In the genomic region with DNA sequence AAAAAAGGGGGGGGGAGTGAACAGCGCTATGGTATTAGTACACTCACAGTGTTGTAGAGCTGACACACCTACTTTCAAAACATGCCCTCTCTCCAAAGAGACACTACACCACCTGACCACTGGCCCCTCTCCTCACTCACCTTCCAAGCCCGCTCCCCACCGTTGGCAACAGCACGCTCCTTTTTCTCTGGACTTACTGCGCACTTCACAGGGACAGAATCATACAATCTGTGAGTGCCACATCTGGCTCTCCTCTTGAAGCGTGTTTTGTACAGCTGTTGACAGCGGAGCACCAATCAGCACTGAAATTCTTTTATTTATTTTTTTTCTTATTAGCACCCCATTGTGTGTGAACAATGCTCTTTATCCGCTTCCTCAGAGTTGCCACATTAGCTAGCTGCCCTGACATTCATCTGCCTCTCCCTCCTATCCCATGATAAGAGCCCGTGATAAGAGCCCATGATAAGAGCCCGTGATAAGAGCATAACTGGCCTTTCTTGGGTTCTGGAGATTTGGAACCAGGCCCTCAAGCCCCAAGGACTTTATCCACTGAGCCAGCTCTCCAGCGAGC, we compare ENCODE assay signal across 10 mouse cellular contexts. TPM values are rescaled to one million over a fixed set of nuclear protein-coding genes. Genes with fewer than 3 reads are reported as not detected.
DNase-seq lines count a peak whose midpoint lies in the region; ATAC-seq and TF ChIP-seq lines count a peak whose summit lies in the region.
"Had no signal": no experiment of that assay in that cellular context is flagged by ENCODE, and none has a peak within 500 bp of the region (broad histone marks: within the 10 kb centered on the region; RNA-seq: fewer than 3 reads in every experiment).

No protein-coding gene starts in this region.

- H3K4me3 ChIP-seq in megakaryocyte, embryonic 14.5 days (replicated peaks): peak overlapping the region; percentile 81
- H3K4me3 ChIP-seq in liver, embryonic 14.5 days (ENCODE audit: insufficient read depth in 1 of 2, low read depth in 2 of 2, low read length in 2 of 2): no peak overlapping the region; a peak in 1 of 4 replicates
- peak overlapping the region; percentile 12; the same call in 1 of the 2 replicates for H3K4me3 ChIP-seq in stomach, embryonic 15.5 days (replicated peaks)

- no peaks in the 10 kb centered on the region for H3K9me3 ChIP-seq in megakaryocyte, embryonic 14.5 days
- no peaks in the 10 kb centered on the region for H3K9me3 ChIP-seq in liver, embryonic 14.5 days (ENCODE audit: control insufficient read depth, low read length)
- no peaks in the 10 kb centered on the region for H3K9me3 ChIP-seq in stomach, embryonic 15.5 days

- H3K9ac ChIP-seq in liver, embryonic 14.5 days (replicated peaks): no peak overlapping the region
- H3K9ac ChIP-seq in stomach, embryonic 15.5 days: no peak overlapping the region

- peak overlapping the region; percentile 98 for H3K4me2 ChIP-seq in liver, embryonic 14.5 days (ENCODE audit: low read depth)
- H3K4me2 ChIP-seq in stomach, embryonic 15.5 days: peak overlapping the region; percentile 69

- WGBS in liver, embryonic 14.5 days (ENCODE audit: insufficient replicate concordance): 49% methylated on average over 11 of the region's 11 CpGs
- WGBS in stomach, embryonic 15.5 days: 46% methylated on average over 11 of the region's 11 CpGs

- peaks cover 13% of the 10 kb centered on the region for H3K27me3 ChIP-seq in megakaryocyte, embryonic 14.5 days (replicated peaks)
- H3K27me3 ChIP-seq in liver, embryonic 14.5 days (ENCODE audit: control insufficient read depth, insufficient read depth, low read length): no peaks in the 10 kb centered on the region
- H3K27me3 ChIP-seq in stomach, embryonic 15.5 days (replicated peaks): no peaks in the 10 kb centered on the region

- H3K4me1 ChIP-seq in megakaryocyte, embryonic 14.5 days: peaks cover 49% of the 10 kb centered on the region
- H3K4me1 ChIP-seq in liver, embryonic 14.5 days (replicated peaks; ENCODE audit: control insufficient read depth in 2 of 2, insufficient read depth in 2 of 2, low read length in 1 of 2): peaks cover 27 to 28% of the 10 kb centered on the region in 2 experiments
- H3K4me1 ChIP-seq in stomach, embryonic 15.5 days: peaks cover 23% of the 10 kb centered on the region

- no peak for TF ChIP-seq EP300 in liver, embryonic 14.5 days (IDR thresholded peaks at IDR 0.05; ENCODE audit: low read depth)

- H3K27ac ChIP-seq in liver, embryonic 14.5 days: no peak overlapping the region
- 0 out of 2 replicates have a peak overlapping the region, but pooled peaks have one; percentile 5 for H3K27ac ChIP-seq in stomach, embryonic 15.5 days

- DNase-seq in adrenal gland, adult (ENCODE audit: inconsistent age in 2 of 2, low spot score in 1 of 2): peak; percentile 71 to 78
- DNase-seq in adrenal gland, postnatal 4 days (ENCODE audit: low spot score in 2 of 2): no peak
- DNase-seq in liver, embryonic 14.5 days (ENCODE audit: low read depth in 3 of 3, low spot score in 3 of 3): no peak
- no peak for DNase-seq in right cerebral cortex, postnatal 10 days (ENCODE audit: low spot score in 2 of 2)

- no peak for ATAC-seq in megakaryocyte, adult 5-6 weeks (ENCODE audit: poor library complexity, severe bottlenecking)
- no peak for ATAC-seq in liver, embryonic 14.5 days (ENCODE audit: insufficient read depth)
- no peak for ATAC-seq in stomach, embryonic 15.5 days (ENCODE audit: insufficient read depth, low FRiP score, low read depth)
- ATAC-seq in megakaryocyte-erythroid progenitor cell, adult 5-6 weeks (replicated peaks; ENCODE audit: low FRiP score, low TSS enrichment, poor library complexity, severe bottlenecking): no peak

- TF ChIP-seq CTCF in liver, embryonic 14.5 days (IDR thresholded peaks at IDR 0.05; ENCODE audit: low read depth): no peak

- H3K36me3 ChIP-seq in megakaryocyte, embryonic 14.5 days (replicated peaks; ENCODE audit: low read length): no peaks in the 10 kb centered on the region
- H3K36me3 ChIP-seq in liver, embryonic 14.5 days (replicated peaks; ENCODE audit: control insufficient read depth, insufficient read depth, low read depth): no peaks in the 10 kb centered on the region
- H3K36me3 ChIP-seq in stomach, embryonic 15.5 days: no peaks in the 10 kb centered on the region

RNA-seq across cellular contexts. Expression of gene Scd3, which starts 43.4 kb away (rescaled TPM):
- under 1 TPM; 0.17 to 0.68 TPM for total RNA-seq in adrenal gland, postnatal 4 days (2021)
- polyA plus RNA-seq in megakaryocyte, embryonic 14.5 days (2012; ENCODE audit: insufficient read depth, low replicate concordance): not detected in 2 replicates
- total RNA-seq in megakaryocyte, adult 5-6 weeks (2015): not detected in 2 replicates
- 0.04 TPM in 1 of 2 replicates, not detected in the other for total RNA-seq in megakaryocyte, adult 5-6 weeks (2017)
- not detected in 2 replicates for polyA plus RNA-seq in liver, embryonic 14.5 days (2012; rRNA removed)
- not detected in 2 replicates for polyA plus RNA-seq in liver, embryonic 14.5 days (2014; fragmentation: Nextera tagmentation; extraction: Ambion mirVana)
- polyA plus RNA-seq in stomach, embryonic 15.5 days (2015; fragmentation: Nextera tagmentation; extraction: Ambion mirVana): 0.28 and 0.59 TPM in 2 replicates
- not detected in 2 replicates for total RNA-seq in megakaryocyte-erythroid progenitor cell, adult 5-6 weeks (2014; fragmentation: Nextera tagmentation)
- not detected in 2 replicates for total RNA-seq in megakaryocyte-erythroid progenitor cell, adult 5-6 weeks (2017)
- total RNA-seq: common myeloid progenitor, adult 5-6 weeks; monocyte, adult 5-6 weeks had no signal

RNA-seq across cellular contexts. Expression of gene Scd2, which starts 47.0 kb away (rescaled TPM):
- total RNA-seq in adrenal gland, postnatal 4 days (2021): 100 to 1,000 TPM; 412 to 445 TPM
- polyA plus RNA-seq in megakaryocyte, embryonic 14.5 days (2012; ENCODE audit: insufficient read depth, low replicate concordance): 6.4 and 14.5 TPM in 2 replicates
- 30.0 and 33.3 TPM in 2 replicates for total RNA-seq in megakaryocyte, adult 5-6 weeks (2015)
- total RNA-seq in megakaryocyte, adult 5-6 weeks (2017): 26.9 and 28.9 TPM in 2 replicates
- 84.0 and 116 TPM in 2 replicates for polyA plus RNA-seq in liver, embryonic 14.5 days (2012; rRNA removed)
- 80.4 and 95.4 TPM in 2 replicates for polyA plus RNA-seq in liver, embryonic 14.5 days (2014; fragmentation: Nextera tagmentation; extraction: Ambion mirVana)
- 266 and 297 TPM in 2 replicates for polyA plus RNA-seq in stomach, embryonic 15.5 days (2015; fragmentation: Nextera tagmentation; extraction: Ambion mirVana)
- total RNA-seq in megakaryocyte-erythroid progenitor cell, adult 5-6 weeks (2014; fragmentation: Nextera tagmentation): 56.2 and 62.2 TPM in 2 replicates
- total RNA-seq in megakaryocyte-erythroid progenitor cell, adult 5-6 weeks (2017): 71.9 and 90.7 TPM in 2 replicates

RNA-seq across cellular contexts. Expression of gene Pkd2l1, which starts 54.2 kb away (rescaled TPM):
- under 1 TPM in 1 of 2 experiments, not detected in 1; 0.08 TPM for total RNA-seq in adrenal gland, postnatal 4 days (2021)
- polyA plus RNA-seq in megakaryocyte, embryonic 14.5 days (2012; ENCODE audit: insufficient read depth, low replicate concordance): 0.11 TPM in 1 of 2 replicates, not detected in the other
- total RNA-seq in megakaryocyte, adult 5-6 weeks (2015): not detected in 2 replicates
- not detected in 2 replicates for total RNA-seq in megakaryocyte, adult 5-6 weeks (2017)
- polyA plus RNA-seq in liver, embryonic 14.5 days (2012; rRNA removed): not detected in 2 replicates
- polyA plus RNA-seq in liver, embryonic 14.5 days (2014; fragmentation: Nextera tagmentation; extraction: Ambion mirVana): not detected in 2 replicates
- polyA plus RNA-seq in stomach, embryonic 15.5 days (2015; fragmentation: Nextera tagmentation; extraction: Ambion mirVana): not detected in 2 replicates
- 0.04 TPM in 1 of 2 replicates, not detected in the other for total RNA-seq in megakaryocyte-erythroid progenitor cell, adult 5-6 weeks (2014; fragmentation: Nextera tagmentation)
- total RNA-seq in megakaryocyte-erythroid progenitor cell, adult 5-6 weeks (2017): not detected in 2 replicates
- total RNA-seq: common myeloid progenitor, adult 5-6 weeks; monocyte, adult 5-6 weeks had no signal

Comparison
In these comparisons a context has a peak if more than half of its experiments do, and no peak if none do; other contexts are left out.
1. DNase-seq: peak in adrenal gland, adult (2 of 2); none in adrenal gland, postnatal 4 days (0 of 2), liver, embryonic 14.5 days (0 of 3) and right cerebral cortex, postnatal 10 days (0 of 2).
2. H3K4me3 ChIP-seq: peak in megakaryocyte, embryonic 14.5 days (single experiment) and stomach, embryonic 15.5 days (single experiment); none in liver, embryonic 14.5 days (0 of 2).
3. RNA of gene Scd2, which starts 47.0 kb away (total RNA-seq): 412 to 445 TPM in adrenal gland, postnatal 4 days; 56.2 to 90.7 TPM in megakaryocyte-erythroid progenitor cell, adult 5-6 weeks and 26.9 to 33.3 TPM in megakaryocyte, adult 5-6 weeks; every median in the first group is over 4 times any median in the second.